Mouse (Mus musculus): ENCODE measurements at regions not wholly inside any gene's neighbourhood (a gene's known extent, or its start where the extent isn't known, plus 50 kb on each side); places are given as distances from the start of the nearest gene placed in this dataset.
A peak's percentile ranks its signal among the peaks of the same experiment; 100 is the strongest.

GRCm38 (mm10) chr6:4811181-4811775 lies 64.2 kb downstream of the Peg10 start:
- DNase-seq, result no peak

DNA sequence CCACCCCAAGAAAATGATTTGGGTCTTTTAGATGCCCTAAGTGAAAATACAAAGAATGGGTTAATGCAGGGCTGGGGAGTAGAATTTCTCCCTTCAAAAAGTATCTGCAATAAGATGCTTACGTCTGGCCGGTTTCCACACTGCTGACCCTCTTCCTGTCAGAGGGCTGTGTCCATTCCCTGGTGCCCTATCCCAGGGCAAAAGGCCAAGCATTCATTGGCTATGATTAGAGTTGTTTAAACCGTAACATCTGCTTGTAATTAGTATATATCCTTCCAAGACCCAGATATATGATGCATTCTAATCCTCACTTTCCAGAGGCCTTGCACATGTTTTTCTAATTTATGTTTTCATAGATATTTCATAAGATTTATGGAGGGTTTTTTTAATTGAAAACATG lies 66.1 kb downstream of the Peg10 start:
- DNase-seq, result peak in 1 of 2 experiments; percentile 21

- DNase-seq, result no peak
These were observed 69.8 kb downstream of the Peg10 start for GRCm38 (mm10) chr6:4816856-4817255.

- DNase-seq, result peak; percentile 38 to 51
These were observed 61.5 kb upstream of the Ppp1r9a start for GRCm38 (mm10) chr6:4841241-4841640.

GRCm38 (mm10) chr6:4849747-4850146 lies 53.0 kb upstream of the Ppp1r9a start:
- DNase-seq, result no peak

DNA sequence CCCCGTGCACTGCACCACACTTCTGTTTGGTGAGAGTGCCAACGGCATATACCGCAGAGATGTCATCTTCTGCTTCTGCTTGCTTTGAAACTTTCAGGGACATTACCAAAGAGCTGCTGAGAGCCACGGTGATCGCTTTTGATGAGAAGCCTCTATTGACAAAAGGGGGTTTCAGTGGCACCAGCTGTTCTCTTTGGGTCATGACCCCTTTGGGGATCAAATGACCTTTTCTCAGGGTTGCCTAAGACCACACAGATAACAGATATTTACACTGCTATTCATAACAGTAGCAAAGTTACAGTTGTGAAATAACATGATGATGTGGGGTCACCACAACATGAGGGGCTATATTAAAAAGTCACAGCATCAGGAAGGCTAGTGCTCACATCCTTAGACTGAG lies 51.7 kb upstream of the Ppp1r9a start:
- no peak for DNase-seq

Measured in cerebellum, postnatal 10 days (tissue).